ENCODE assay signal across 21 mouse cellular contexts in genomic region chr15:56108313-56108712, GRCm38 (mm10).
DNase-seq lines count a peak whose midpoint lies in the region; ATAC-seq and TF ChIP-seq lines count a peak whose summit lies in the region.
"Had no signal": no experiment of that assay in that cellular context is flagged by ENCODE, and none has a peak within 500 bp of the region (broad histone marks: within the 10 kb centered on the region; RNA-seq: fewer than 3 reads in every experiment).

No protein-coding gene starts in this region.

- H3K36me3 ChIP-seq in midbrain, embryonic 14.5 days (ENCODE audit: control insufficient read depth, insufficient read depth, low read length) = no peaks in the 10 kb centered on the region
- H3K36me3 ChIP-seq in midbrain, embryonic 16.5 days (ENCODE audit: control insufficient read depth, insufficient read depth, low read length) = no peaks in the 10 kb centered on the region
- no peaks in the 10 kb centered on the region for H3K36me3 ChIP-seq in forebrain, postnatal 0 days (ENCODE audit: insufficient read depth)
- H3K36me3 ChIP-seq: embryonic facial prominence, embryonic 15.5 days; heart, embryonic 12.5 days; midbrain, embryonic 12.5 days; neural tube, embryonic 13.5 days had no signal

- H3K4me3 ChIP-seq in midbrain, embryonic 14.5 days (replicated peaks; ENCODE audit: low read depth, low read length) = no peak overlapping the region
- H3K4me3 ChIP-seq in midbrain, embryonic 16.5 days (ENCODE audit: low read depth, low read length) = no peak overlapping the region
- no peak overlapping the region for H3K4me3 ChIP-seq in forebrain, postnatal 0 days (ENCODE audit: low read depth, low read length)
- H3K4me3 ChIP-seq: embryonic facial prominence, embryonic 15.5 days; gastrocnemius, adult 2 months; heart, embryonic 12.5 days; midbrain, embryonic 12.5 days; neural tube, embryonic 13.5 days had no signal

- no peak overlapping the region for H3K27ac ChIP-seq in midbrain, embryonic 14.5 days (replicated peaks; ENCODE audit: low read depth, low read length)
- no peak overlapping the region for H3K27ac ChIP-seq in midbrain, embryonic 16.5 days (ENCODE audit: low read length)
- H3K27ac ChIP-seq in forebrain, postnatal 0 days (ENCODE audit: low read depth, low read length) = no peak overlapping the region
- H3K27ac ChIP-seq: embryonic facial prominence, embryonic 15.5 days; gastrocnemius, adult 2 months; hindbrain, embryonic 14.5 days; liver, embryonic 14.5 days; midbrain, embryonic 12.5 days; neural tube, embryonic 13.5 days had no signal

- WGBS in midbrain, embryonic 14.5 days = 73% methylated on average over 2 of the region's 2 CpGs
- WGBS in midbrain, embryonic 16.5 days = 63% methylated on average over 2 of the region's 2 CpGs
- WGBS in forebrain, postnatal 0 days = 43% methylated on average over 2 of the region's 2 CpGs

- H3K4me1 ChIP-seq in midbrain, embryonic 14.5 days (ENCODE audit: control insufficient read depth, insufficient read depth, low read length) = no peaks in the 10 kb centered on the region
- no peaks in the 10 kb centered on the region for H3K4me1 ChIP-seq in midbrain, embryonic 16.5 days (ENCODE audit: control insufficient read depth, insufficient read depth, low read length)
- H3K4me1 ChIP-seq in forebrain, postnatal 0 days (ENCODE audit: insufficient read depth) = 0 out of 2 replicates have a peak, but pooled peaks cover 2% of the 10 kb centered on the region
- H3K4me1 ChIP-seq: embryonic facial prominence, embryonic 15.5 days; heart, embryonic 12.5 days; midbrain, embryonic 12.5 days; neural tube, embryonic 13.5 days had no signal

- H3K4me2 ChIP-seq in midbrain, embryonic 14.5 days (ENCODE audit: low read length) = no peak overlapping the region
- no peak overlapping the region for H3K4me2 ChIP-seq in midbrain, embryonic 16.5 days (ENCODE audit: low read length)
- H3K4me2 ChIP-seq in forebrain, postnatal 0 days (ENCODE audit: low read depth) = no peak overlapping the region
- H3K4me2 ChIP-seq: embryonic facial prominence, embryonic 15.5 days; heart, embryonic 12.5 days; hindbrain, embryonic 14.5 days; midbrain, embryonic 12.5 days; neural tube, embryonic 13.5 days had no signal

- ATAC-seq in midbrain, embryonic 14.5 days (ENCODE audit: low FRiP score, low TSS enrichment) = peak; percentile 20; the same call in 1 of the 2 replicates
- no peak; the same call in 1 of the 2 replicates for ATAC-seq in midbrain, embryonic 16.5 days
- peak; percentile 91 for ATAC-seq in forebrain, postnatal 0 days
- ATAC-seq: lung, postnatal 0 days had no signal

- TF ChIP-seq CTCF in forebrain, postnatal 0 days (IDR thresholded peaks at IDR 0.05; ENCODE audit: low read depth) = no peak

- no peak overlapping the region for H3K9ac ChIP-seq in midbrain, embryonic 14.5 days (replicated peaks; ENCODE audit: low read length)
- no peak overlapping the region for H3K9ac ChIP-seq in midbrain, embryonic 16.5 days (ENCODE audit: low read depth, low read length)
- no peak overlapping the region for H3K9ac ChIP-seq in forebrain, postnatal 0 days
- H3K9ac ChIP-seq: embryonic facial prominence, embryonic 15.5 days; heart, embryonic 12.5 days; hindbrain, embryonic 14.5 days; liver, embryonic 14.5 days; midbrain, embryonic 12.5 days; neural tube, embryonic 13.5 days had no signal

- no peaks in the 10 kb centered on the region for H3K9me3 ChIP-seq in midbrain, embryonic 14.5 days (ENCODE audit: control insufficient read depth, low read length)
- no peaks in the 10 kb centered on the region for H3K9me3 ChIP-seq in midbrain, embryonic 16.5 days (replicated peaks; ENCODE audit: control insufficient read depth, low read length, poor library complexity, severe bottlenecking)
- H3K9me3 ChIP-seq in forebrain, postnatal 0 days (ENCODE audit: low read length) = no peaks in the 10 kb centered on the region
- H3K9me3 ChIP-seq: embryonic facial prominence, embryonic 15.5 days; heart, embryonic 12.5 days; midbrain, embryonic 12.5 days; neural tube, embryonic 13.5 days had no signal

- H3K27me3 ChIP-seq in midbrain, embryonic 14.5 days (ENCODE audit: control insufficient read depth, insufficient read depth, low read length) = no peaks in the 10 kb centered on the region
- H3K27me3 ChIP-seq in midbrain, embryonic 16.5 days (ENCODE audit: control insufficient read depth, insufficient read depth, low read depth, low read length) = no peaks in the 10 kb centered on the region
- peaks cover 2% of the 10 kb centered on the region; the same call in 1 of the 2 replicates for H3K27me3 ChIP-seq in forebrain, postnatal 0 days (ENCODE audit: insufficient read depth, low read length)
- H3K27me3 ChIP-seq: embryonic facial prominence, embryonic 15.5 days; heart, embryonic 12.5 days; midbrain, embryonic 12.5 days; neural tube, embryonic 13.5 days had no signal

- DNase-seq in layer of hippocampus, adult 11-12 months (ENCODE audit: low spot score) = peak; percentile 11
- DNase-seq in layer of hippocampus, postnatal 25 days (ENCODE audit: extremely low spot score in 1 of 2, low spot score in 1 of 2) = no peak
- peak; percentile 10 for DNase-seq in midbrain, embryonic 14.5 days
- DNase-seq in brain, embryonic 18.5 days (ENCODE audit: low read depth, low spot score) = peak; percentile 75
- DNase-seq in forebrain, postnatal 0 days = peak; percentile 83
- no peak for DNase-seq in kidney, adult 18-20 months
- DNase-seq: adrenal gland, postnatal 36 days; cerebellum, adult 9-11 months; gastrocnemius, adult 2 months; heart, postnatal 14 days; kidney, adult 9 months; kidney, postnatal 36 days; thymus, postnatal 25 days had no signal

Comparison
In these comparisons a context has a peak if more than half of its experiments do, and no peak if none do; other contexts are left out.
1. DNase-seq: peak in layer of hippocampus, adult 11-12 months (single experiment), midbrain, embryonic 14.5 days (single experiment), brain, embryonic 18.5 days (single experiment) and forebrain, postnatal 0 days (single experiment); none in layer of hippocampus, postnatal 25 days (0 of 2) and kidney, adult 18-20 months (single experiment).